Mouse (Mus musculus): ENCODE results near the gene Tmem167. TPM values are rescaled to one million over a fixed set of nuclear protein-coding genes. Genes with fewer than 3 reads are reported as not detected.

Tmem167 gene
- total RNA-seq (2023): 13.0 and 17.7 TPM in 2 replicates

GRCm38 (mm10) chr13:90088962-90089824, at the start of gene Tmem167, which contains the start of gene Xrcc4:
Gene Tmem167, plus strand, starts transcription at chr13:90089123.
Gene Xrcc4, minus strand, starts transcription at chr13:90089608.

Other genes with a start within 250 kb of the Tmem167 start
- 5.9 and 18.5 TPM in 2 replicates for gene Xrcc4, start 485 bp downstream of the Tmem167 start, total RNA-seq (2023)

All from neutrophil, adult 65 days (primary cell).